Mouse (Mus musculus) CH12.LX (cell line): ENCODE measurements around the gene Mmp1b. TPM values are rescaled to one million over a fixed set of nuclear protein-coding genes. Genes with fewer than 3 reads are reported as not detected.

Experiments
- DNase-seq: peaks from one replicate; pipeline ENCODE4 v3.0.0-alpha.2; 2013; ENCODE audit errors: extremely low read depth
- H3K27ac ChIP-seq: 2 replicates; pipeline ENCODE4 v1.5.1; 2012; ENCODE audit warnings: low read depth, mild to moderate bottlenecking, control low read depth, moderate library complexity; ENCODE audit not compliant: insufficient read depth
- H3K27me3 ChIP-seq: replicated peaks from 2 replicates; pipeline ENCODE3; 2012; ENCODE audit warnings: inconsistent platforms
- H3K36me3 ChIP-seq, 2 experiments: replicated peaks in 1 of 2; 2 replicates each; pipeline versions ENCODE3 to v1.6.1; 2012; ENCODE audit warnings: inconsistent platforms in 1 of 2, low read length in 1 of 2, mild to moderate bottlenecking in 1 of 2, mixed read lengths in 1 of 2, moderate library complexity in 1 of 2; ENCODE audit not compliant: control insufficient read depth in 1 of 2, insufficient read depth in 1 of 2
- H3K4me1 ChIP-seq, 2 experiments: 2 replicates each; pipeline ENCODE4 v1.6.1; 2012; ENCODE audit warnings: inconsistent platforms in 1 of 2, moderate library complexity in 1 of 2; ENCODE audit not compliant: insufficient read depth in 2 of 2, control insufficient read depth in 1 of 2
- H3K4me2 ChIP-seq: 2 replicates; pipeline ENCODE4 v1.6.1; 2012; ENCODE audit warnings: low read depth, mild to moderate bottlenecking, control low read depth; ENCODE audit not compliant: poor library complexity, insufficient read depth, severe bottlenecking
- H3K4me3 ChIP-seq, 3 experiments: fragments of 150-350 bp in 1 of 3; sonication (generic) in 1 of 3; replicated peaks in 1 of 3; 2 replicates each; pipeline versions ENCODE3 to v1.5.1; 2011 to 2012; ENCODE audit warnings: low read depth in 2 of 3, low read length in 2 of 3, mild to moderate bottlenecking in 2 of 3, moderate library complexity in 2 of 3, control low read depth in 1 of 3, improper control_type of control experiment in 1 of 3, inconsistent platforms in 1 of 3, mixed read lengths in 1 of 3; ENCODE audit not compliant: poor library complexity in 1 of 3
- H3K79me2 ChIP-seq: replicated peaks from 2 replicates; pipeline ENCODE4 v1.6.1; 2012; ENCODE audit warnings: mild to moderate bottlenecking, moderate library complexity; ENCODE audit not compliant: control insufficient read depth, poor library complexity, insufficient read depth, severe bottlenecking; ENCODE audit errors: extremely low read depth
- H3K9ac ChIP-seq: 2 replicates; pipeline ENCODE4 v1.6.1; 2012; ENCODE audit warnings: low read depth, mild to moderate bottlenecking, control low read depth, moderate library complexity; ENCODE audit not compliant: insufficient read depth
- H3K9me3 ChIP-seq: replicated peaks from 2 replicates; pipeline ENCODE3; 2012; ENCODE audit warnings: low read length, inconsistent platforms, mixed read lengths
- BHLHE40 ChIP-seq: IDR thresholded peaks from 2 replicates; pipeline ENCODE4 v1.6.1; 2011; ENCODE audit warnings: mild to moderate bottlenecking, low read depth, low read length, improper control_type of control experiment
- CHD2 ChIP-seq: IDR thresholded peaks from 2 replicates; pipeline ENCODE4 v1.6.1; 2011; ENCODE audit warnings: low read length, improper control_type of control experiment
- E2F4 ChIP-seq: IDR thresholded peaks from 2 replicates; pipeline ENCODE4 v1.6.1; 2011; ENCODE audit warnings: low read depth, low read length, improper control_type of control experiment; ENCODE audit not compliant: insufficient replicate concordance
- ELF1 ChIP-seq: IDR thresholded peaks from 2 replicates; pipeline ENCODE4 v1.6.1; 2014; ENCODE audit warnings: low read depth, mild to moderate bottlenecking, inconsistent platforms, low read length, improper control_type of control experiment
- EP300 ChIP-seq: IDR thresholded peaks from 2 replicates; pipeline ENCODE4 v1.6.1; 2011; ENCODE audit warnings: low read length, improper control_type of control experiment
- ETS1 ChIP-seq: conservative IDR thresholded peaks from 2 replicates; pipeline ENCODE4 v1.6.1; 2012; ENCODE audit warnings: low read depth, mild to moderate bottlenecking, inconsistent platforms, low read length, improper control_type of control experiment, moderate library complexity
- JUN ChIP-seq: IDR thresholded peaks from 2 replicates; pipeline ENCODE4 v1.6.1; 2011; ENCODE audit warnings: low read depth, mild to moderate bottlenecking, low read length, improper control_type of control experiment, moderate library complexity; ENCODE audit not compliant: insufficient read depth
- KAT2A ChIP-seq: IDR thresholded peaks from 2 replicates; pipeline ENCODE4 v1.6.1; 2012; ENCODE audit warnings: low read length, improper control_type of control experiment, inconsistent platforms; ENCODE audit not compliant: insufficient replicate concordance
- MAFK ChIP-seq: IDR thresholded peaks from 2 replicates; pipeline ENCODE4 v1.6.1; 2011; ENCODE audit warnings: low read length, improper control_type of control experiment; ENCODE audit not compliant: insufficient replicate concordance
- MAZ ChIP-seq: IDR thresholded peaks from 2 replicates; pipeline ENCODE4 v1.6.1; 2012; ENCODE audit warnings: low read depth, mild to moderate bottlenecking, inconsistent platforms, low read length, improper control_type of control experiment, moderate library complexity
- MXI1 ChIP-seq: IDR thresholded peaks from 2 replicates; pipeline ENCODE4 v1.6.1; 2011; ENCODE audit warnings: mild to moderate bottlenecking, low read depth, low read length, improper control_type of control experiment
- RAD21 ChIP-seq: IDR thresholded peaks from 2 replicates; pipeline ENCODE4 v1.6.1; 2011; ENCODE audit warnings: low read depth, mild to moderate bottlenecking, low read length, improper control_type of control experiment, moderate library complexity
- RCOR1 ChIP-seq: conservative IDR thresholded peaks from 2 replicates; pipeline ENCODE4 v1.6.1; 2012; ENCODE audit warnings: low read depth, mild to moderate bottlenecking, inconsistent platforms, low read length, improper control_type of control experiment
- SMC3 ChIP-seq: IDR thresholded peaks from 2 replicates; pipeline ENCODE4 v1.6.1; 2011; ENCODE audit warnings: low read depth, low read length, improper control_type of control experiment
- TCF12 ChIP-seq: IDR thresholded peaks from 2 replicates; pipeline ENCODE4 v1.6.1; 2014; ENCODE audit warnings: low read depth, mild to moderate bottlenecking, inconsistent platforms, low read length, improper control_type of control experiment
- UBTF ChIP-seq: IDR thresholded peaks from 2 replicates; pipeline ENCODE4 v1.6.1; 2012; ENCODE audit warnings: low read depth, mild to moderate bottlenecking, inconsistent platforms, low read length, improper control_type of control experiment, moderate library complexity
- USF1 ChIP-seq: IDR thresholded peaks from 2 replicates; pipeline ENCODE4 v1.6.1; 2014; ENCODE audit warnings: low read depth, mild to moderate bottlenecking, inconsistent platforms, low read length, improper control_type of control experiment
- ZC3H11A ChIP-seq: IDR thresholded peaks from 2 replicates; pipeline ENCODE4 v1.6.1; 2012; ENCODE audit warnings: low read depth, mild to moderate bottlenecking, inconsistent platforms, low read length, improper control_type of control experiment
- dilution Hi-C: fragments of 300-500 bp; cut with MboI; formaldehyde crosslinking; loops from 2 replicates; pipeline ENCODE4 v1.14.3; 2020; ENCODE audit warnings: low sequenced_read_pairs; ENCODE audit not compliant: extremely low pct_unique_long_range_greater_than_20kb, extremely low pct_ligation_motif_present
- in situ Hi-C: fragments of 300-500 bp; cut with MboI; formaldehyde crosslinking; loops from 3 replicates; pipeline ENCODE4 v1.14.3; 2019; ENCODE audit warnings: low sequenced_read_pairs, low pct_ligation_motif_present, low pct_unique_long_range_greater_than_20kb, mixed read lengths
- polyA plus RNA-seq: library from polyadenylated mRNA; unstranded; fragments of >175 nt; gene quantifications from 2 replicates; pipeline ENCODE4 v1.2.1, GENCODE M21; 2012; ENCODE audit warnings: low read depth; ENCODE audit not compliant: insufficient read length
- total RNA-seq, 2 experiments: library from RNA; depleted of rRNA; stranded (reverse); fragments of 300-350 nt in 1 of 2; fragments of >200 nt in 1 of 2; gene quantifications; 2 replicates each; pipeline ENCODE4 v1.2.3; 2012 to 2014

Mmp1b gene
- total and polyA plus RNA-seq, 3 experiments: 0.16 TPM; not detected in 2

GRCm38 (mm10) chr9:7344107-7344506, 43.7 kb downstream of the Mmp1b start, which contains the start of gene Mmp12:
Mmp12 (plus strand) TSS chr9:7344381.
- Histone ChIP-seq H3K79me2 (no peaks in the 10 kb centered on the region), H3K9me3 (no peaks in the 10 kb centered on the region), H3K27ac (no peak within 1 kb of the TSS), H3K4me2 (no peak within 1 kb of the TSS), H3K4me3 (no peak within 1 kb of the TSS), H3K27me3 (no peaks in the 10 kb centered on the region), H3K4me1 (peaks cover 0 to 13% of the 10 kb centered on the region in 2 experiments; a peak in 3 of 4 replicates), H3K36me3 (no peaks in the 10 kb centered on the region), H3K9ac (no peak within 1 kb of the TSS)
- in situ Hi-C loops (no loop called here), dilution Hi-C loops (no loop called here)
- no peak for DNase-seq
- TF ChIP-seq ETS1 (no peak), UBTF (no peak), ZC3H11A (no peak), BHLHE40 (no peak), SMC3 (no peak), USF1 (no peak), CHD2 (no peak), ELF1 (no peak), TCF12 (no peak), E2F4 (no peak), RAD21 (no peak), MXI1 (no peak), RCOR1 (no peak), KAT2A (no peak), JUN (no peak), MAZ (no peak)

DNA sequence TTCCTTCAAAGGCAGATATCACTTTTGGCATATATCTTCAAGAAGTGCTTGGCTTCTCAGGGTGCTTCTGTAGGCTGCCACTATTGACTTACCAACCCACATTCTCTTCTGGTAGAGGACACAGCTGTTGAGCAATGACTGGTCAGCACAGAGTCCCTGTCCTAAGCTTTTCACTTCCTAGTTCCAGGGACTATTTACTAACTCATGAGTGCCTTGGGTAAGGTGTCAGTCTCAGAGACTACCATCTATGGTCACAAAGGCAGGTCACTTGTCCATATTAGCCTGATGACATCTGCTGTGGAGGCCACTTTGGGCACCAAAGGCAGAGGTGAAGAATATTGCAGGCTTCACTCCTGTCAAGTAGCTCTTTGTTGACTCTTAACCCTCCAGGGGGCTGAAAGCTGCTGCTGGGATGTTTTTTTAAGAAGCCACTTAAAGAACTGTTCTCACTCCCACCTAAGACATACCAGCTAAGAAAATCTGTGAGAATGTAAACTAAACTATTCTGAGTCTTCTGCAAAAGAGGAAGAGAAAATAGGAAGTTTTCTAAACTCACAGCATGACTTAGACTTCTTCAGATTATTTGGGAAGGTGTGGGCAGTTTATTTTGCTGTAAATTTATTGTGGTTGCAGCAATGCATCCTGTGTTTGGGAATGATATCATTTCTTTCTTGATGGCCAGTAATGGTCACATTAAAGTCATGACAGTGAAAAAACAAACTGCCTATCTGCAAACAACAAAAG, 50.9 kb downstream of the Mmp1b start:
- Histone ChIP-seq H3K4me2 (no peak overlapping the region), H3K4me3 (no peak overlapping the region), H3K9me3 (no peaks in the 10 kb centered on the region), H3K27ac (0 out of 2 replicates have a peak overlapping the region, but pooled peaks have one; percentile 18), H3K4me1 (peaks cover 4 to 21% of the 10 kb centered on the region in 2 experiments; a peak in 3 of 4 replicates), H3K27me3 (no peaks in the 10 kb centered on the region), H3K9ac (no peak overlapping the region), H3K36me3 (no peaks in the 10 kb centered on the region), H3K79me2 (no peaks in the 10 kb centered on the region)
- dilution Hi-C loops (no loop called here), in situ Hi-C loops (no loop called here)
- TF ChIP-seq MAFK: no peak
- peak; percentile 54 for TF ChIP-seq EP300
- no peak for TF ChIP-seq CHD2
- no peak for DNase-seq
